Mouse (Mus musculus): ENCODE measurements around the gene Gm21518. TPM values are rescaled to one million over a fixed set of nuclear protein-coding genes. Genes with fewer than 3 reads are reported as not detected.
"Not testable (repeated sequence)": the region's sequence is repeated elsewhere in the genome, so short reads cannot be mapped to it uniquely, and the experiment has no call there.

Gene Gm21518
- total RNA-seq (2021): not detected
- long read RNA-seq, experiment 1: 0 reads
- long read RNA-seq, experiment 2: 0 reads

DNA sequence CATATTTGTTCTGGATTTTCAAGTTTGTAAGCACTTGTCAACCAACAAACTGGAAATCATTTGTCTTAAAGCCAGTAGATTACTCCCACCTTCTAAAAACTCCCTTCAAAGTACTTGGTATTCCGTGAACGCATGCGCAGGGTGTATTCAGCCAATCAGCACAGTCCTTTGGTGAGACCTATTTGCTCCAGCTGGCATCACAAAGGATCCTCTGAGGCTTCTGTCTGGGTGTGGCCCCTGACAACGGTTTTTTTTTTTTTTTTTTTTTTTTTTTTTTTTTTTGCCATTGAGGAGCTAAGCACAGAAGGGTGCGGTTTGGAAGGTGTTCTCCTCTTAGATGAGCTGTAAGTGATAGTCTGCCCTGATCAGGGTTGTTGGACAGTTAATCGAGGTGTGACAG is at the start of gene Gm21518:
Gm21518 (plus strand) TSS at position 301 of the 400 bp plus-strand sequence.
- intact Hi-C loops (cut with DNase I); DNase-seq (ENCODE audit: low spot score in 2 of 2): not testable (repeated sequence)
